Mouse (Mus musculus): ENCODE data around the gene Esp4.
"Not testable (repeated sequence)": the region's sequence is repeated elsewhere in the genome, so short reads cannot be mapped to it uniquely, and the experiment has no call there.

Gene Esp4

GRCm38 (mm10) chr17:40598294-40598693 lies at the start of gene Esp4:
Esp4 (plus strand) TSS chr17:40598594.
- DNase-seq (ENCODE audit: extremely low spot score), result no peak

GRCm38 (mm10) chr17:40553470-40553869 lies 44.9 kb upstream of the Esp4 start:
- DNase-seq (ENCODE audit: extremely low spot score), result no peak

GRCm38 (mm10) chr17:40561207-40561606 lies 37.2 kb upstream of the Esp4 start, which contains the start of gene Esp6:
Esp6 (plus strand) TSS chr17:40561507.
- no peak for DNase-seq (ENCODE audit: extremely low spot score)

GRCm38 (mm10) chr17:40583906-40584305 lies 14.5 kb upstream of the Esp4 start:
- DNase-seq (ENCODE audit: extremely low spot score), result not testable (repeated sequence)

- DNase-seq (ENCODE audit: extremely low spot score), result no peak
Measured at GRCm38 (mm10) chr17:40591297-40591696, 7.1 kb upstream of the Esp4 start.

GRCm38 (mm10) chr17:40631775-40632174 lies 33.4 kb downstream of the Esp4 start, which contains the start of gene Esp3:
Esp3 (plus strand) TSS chr17:40632075.
- not testable (repeated sequence) for DNase-seq (ENCODE audit: extremely low spot score)
